Mouse (Mus musculus): ENCODE results near the gene Tet1.
A peak's percentile ranks its signal among the peaks of the same experiment; 100 is the strongest.
"Not testable (repeated sequence)": the region's sequence is repeated elsewhere in the genome, so short reads cannot be mapped to it uniquely, and the experiment has no call there.

Tet1 gene

GRCm38 (mm10) chr10:62908896-62909295 is at the start of gene Tet1:
TSS of gene Tet1 (minus strand) at chr10:62908996.
- DNase-seq (ENCODE audit: low read depth, low spot score): not testable (repeated sequence)

GRCm38 (mm10) chr10:62948551-62948950 is 39.8 kb upstream of the Tet1 start:
- no peak for DNase-seq (ENCODE audit: low read depth, low spot score)

GRCm38 (mm10) chr10:62946738-62947471 is 38.1 kb upstream of the Tet1 start, which contains the start of gene Dna2:
TSS of gene Dna2 (plus strand) at chr10:62947026.
- DNase-seq (ENCODE audit: low read depth, low spot score): peak; percentile 94

DNA sequence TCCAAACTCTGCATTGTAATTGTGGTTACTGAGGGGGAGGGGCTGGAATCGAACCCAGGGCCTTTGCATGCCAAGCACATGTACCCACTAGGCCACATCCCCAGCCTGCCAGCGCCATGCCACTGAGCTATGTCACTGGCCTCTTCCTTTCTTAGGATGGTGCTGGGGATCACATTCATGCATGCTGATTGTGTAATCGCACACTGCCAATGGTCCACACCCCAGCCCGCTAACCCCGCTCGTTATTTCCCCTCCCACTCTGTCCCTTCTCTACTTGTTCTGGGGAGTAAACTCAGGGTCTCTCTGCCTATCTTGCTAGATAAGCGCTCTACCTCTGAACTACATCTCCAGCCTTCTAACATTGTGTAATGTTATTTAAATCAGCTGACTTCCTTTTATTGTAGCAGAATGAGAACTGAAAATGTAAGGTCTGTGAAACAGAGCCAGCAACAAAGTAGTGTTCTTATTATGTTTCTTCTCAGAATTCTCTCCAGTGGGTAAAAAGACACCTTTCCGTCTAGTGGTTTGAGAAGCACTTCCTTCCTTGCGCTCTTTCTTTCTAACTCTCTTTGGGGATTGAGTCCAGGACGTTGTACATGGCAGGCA is 36.3 kb upstream of the Tet1 start:
- no peak for DNase-seq (ENCODE audit: low read depth, low spot score)

GRCm38 (mm10) chr10:62932381-62932780 is 23.6 kb upstream of the Tet1 start:
- DNase-seq (ENCODE audit: low read depth, low spot score): no peak

DNA sequence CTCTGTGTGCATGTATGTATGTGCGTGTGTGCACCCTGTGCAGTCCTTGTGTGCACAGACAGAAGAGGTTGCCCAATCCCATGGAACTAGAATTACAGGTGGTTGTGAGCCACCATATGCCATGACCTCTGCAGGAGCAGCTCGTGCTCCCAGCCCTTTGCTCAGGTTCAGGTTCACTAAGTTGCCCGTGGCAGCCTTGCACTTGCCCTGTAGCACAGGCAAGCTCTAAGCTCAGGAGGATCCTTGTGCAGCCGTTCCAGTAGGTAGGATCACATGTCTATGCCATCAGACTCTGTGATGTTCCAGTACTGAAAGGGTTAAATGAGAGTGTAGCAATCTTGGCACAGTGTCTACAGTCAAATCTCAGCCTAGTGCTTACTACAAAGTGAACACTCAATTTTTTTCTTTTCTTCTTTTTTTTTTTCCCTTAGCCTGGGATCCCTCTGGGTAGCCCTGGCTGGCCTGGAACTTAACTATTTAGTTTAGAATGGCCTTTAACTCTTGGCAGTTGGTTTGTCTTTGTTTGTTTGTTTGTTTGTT is 15.4 kb upstream of the Tet1 start:
- DNase-seq (ENCODE audit: low read depth, low spot score): no peak

DNA sequence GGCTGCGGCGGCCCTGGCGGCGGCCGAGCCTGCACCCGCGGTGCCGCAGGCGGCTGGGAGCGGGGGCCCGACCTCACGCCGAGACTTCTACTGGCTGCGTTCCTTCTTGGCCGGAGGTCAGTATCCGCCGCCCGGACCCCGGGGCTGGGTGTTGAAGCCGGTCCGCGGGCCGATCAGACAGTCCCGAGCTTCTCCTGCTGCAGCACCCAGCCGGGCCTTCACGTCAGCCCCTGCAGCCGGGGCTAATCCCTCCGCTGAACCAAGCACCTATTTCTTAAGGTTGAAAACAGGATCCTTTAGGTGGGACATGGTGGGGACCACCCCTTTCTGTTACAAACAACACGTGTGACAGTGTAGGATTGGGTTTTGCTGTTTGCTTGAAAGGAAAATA is 12.0 kb upstream of the Tet1 start:
- DNase-seq (ENCODE audit: low read depth, low spot score): no peak

DNA sequence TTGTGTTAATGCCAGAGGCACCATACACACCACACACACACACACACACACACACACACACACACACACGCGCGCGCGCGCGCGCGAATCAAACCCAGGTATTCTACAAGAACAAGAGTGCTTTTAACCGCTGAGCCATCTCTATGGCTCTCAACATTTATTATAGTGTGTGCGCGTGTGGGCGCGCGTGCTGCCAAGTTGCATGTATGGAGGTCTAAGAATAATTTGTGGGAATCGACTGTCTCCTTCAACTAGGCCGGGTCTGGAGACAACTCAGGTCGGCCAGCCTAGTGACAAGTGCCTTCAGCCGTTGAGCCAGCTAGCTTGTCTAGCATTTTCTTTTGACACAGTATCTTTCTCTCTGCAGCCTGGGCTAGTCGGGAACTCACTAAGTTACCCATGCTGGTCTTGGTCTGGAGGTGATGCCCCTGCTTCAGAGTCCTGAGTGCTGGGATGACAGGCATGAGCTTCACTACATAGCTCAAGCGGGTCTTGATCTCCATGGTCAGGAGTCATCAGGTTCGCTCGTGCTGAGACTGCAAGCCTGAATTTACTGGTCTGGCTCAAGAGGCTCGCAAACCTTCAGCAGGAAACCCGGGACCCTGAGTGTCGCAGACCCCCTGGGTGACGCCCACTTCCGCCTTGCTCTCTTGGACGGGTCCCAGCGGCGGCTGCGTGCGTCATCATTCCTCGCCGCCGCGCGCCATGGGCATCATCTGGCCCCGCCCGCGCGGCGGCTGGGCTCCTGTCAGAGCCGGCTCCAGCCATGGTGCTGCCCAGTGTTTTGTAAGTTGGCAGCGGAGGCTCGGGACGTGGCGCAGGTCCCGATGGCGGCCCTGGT is 11.3 kb upstream of the Tet1 start, which contains the start of gene Slc25a16:
Gene Slc25a16 (plus strand): TSS at position 709 of the 841 bp plus-strand sequence.
- DNase-seq (ENCODE audit: low read depth, low spot score): peak; percentile 94

GRCm38 (mm10) chr10:62918985-62919384 is 10.2 kb upstream of the Tet1 start:
- no peak for DNase-seq (ENCODE audit: low read depth, low spot score)

DNA sequence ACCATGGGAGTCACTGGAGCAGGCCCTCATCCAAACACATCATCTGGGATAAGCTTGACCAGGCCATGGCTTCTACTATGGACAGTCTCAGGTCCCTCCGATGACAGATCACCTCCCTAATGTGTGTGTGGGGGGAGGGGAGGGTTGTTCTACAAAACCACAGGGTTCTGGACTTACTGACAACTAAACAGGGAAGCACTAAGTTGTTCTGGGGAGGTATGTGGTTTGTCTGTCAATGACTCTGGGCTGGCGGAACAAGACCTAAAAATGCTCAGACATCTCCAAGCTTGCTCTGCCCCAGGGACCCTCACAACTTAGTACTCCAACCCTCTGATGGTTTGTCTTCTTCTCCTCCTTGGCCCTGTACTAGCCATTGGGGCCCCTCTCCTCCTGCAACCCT is 2.3 kb upstream of the Tet1 start:
- DNase-seq (ENCODE audit: low read depth, low spot score): no peak

DNA sequence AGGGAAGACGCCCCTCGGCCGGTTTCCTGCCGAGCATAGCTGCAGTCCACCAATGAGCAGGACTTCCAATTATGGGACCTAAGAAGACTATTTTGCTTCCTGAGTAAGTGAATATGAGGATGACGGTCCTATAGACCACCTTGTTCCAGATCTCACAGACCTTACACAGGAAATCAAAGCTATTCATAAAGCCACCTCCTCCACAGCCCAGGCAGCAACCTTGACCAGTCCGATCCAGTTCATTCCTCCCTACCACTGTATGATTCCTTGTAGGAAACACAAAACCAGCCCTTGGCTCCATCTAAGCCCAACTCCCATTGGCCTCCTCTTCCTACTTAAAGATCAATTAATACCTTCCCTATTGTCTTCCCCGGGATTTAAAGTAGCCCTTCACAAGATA is 2.5 kb downstream of the Tet1 start:
- DNase-seq (ENCODE audit: low read depth, low spot score): no peak

GRCm38 (mm10) chr10:62902829-62903228 is 6.0 kb downstream of the Tet1 start:
- no peak for DNase-seq (ENCODE audit: low read depth, low spot score)

DNA sequence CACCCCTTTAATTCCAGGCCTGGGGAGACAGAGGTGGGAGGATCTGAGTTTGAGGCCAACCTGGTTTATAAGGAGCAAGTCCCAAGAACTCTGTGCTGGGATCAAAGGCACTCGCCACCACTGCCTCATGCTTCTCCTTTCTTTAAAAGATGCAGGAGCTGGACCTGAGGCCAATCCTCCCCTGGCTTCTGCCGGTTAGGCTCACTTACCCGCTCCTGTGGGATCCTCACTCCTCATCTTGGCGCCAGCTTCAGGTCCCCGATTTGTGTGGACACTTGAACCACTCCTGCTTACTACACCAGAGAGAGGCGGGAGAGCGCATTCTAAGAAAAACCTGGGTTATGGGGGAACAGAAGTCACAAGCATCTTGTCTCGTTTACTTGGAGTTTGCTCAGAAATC is 7.0 kb downstream of the Tet1 start:
- no peak for DNase-seq (ENCODE audit: low read depth, low spot score)

GRCm38 (mm10) chr10:62900144-62900543 is 8.7 kb downstream of the Tet1 start:
- DNase-seq (ENCODE audit: low read depth, low spot score): no peak

- DNase-seq (ENCODE audit: low read depth, low spot score): no peak
Observed at GRCm38 (mm10) chr10:62898061-62898460, 10.7 kb downstream of the Tet1 start.

GRCm38 (mm10) chr10:62897437-62897836 is 11.4 kb downstream of the Tet1 start:
- no peak for DNase-seq (ENCODE audit: low read depth, low spot score)

DNA sequence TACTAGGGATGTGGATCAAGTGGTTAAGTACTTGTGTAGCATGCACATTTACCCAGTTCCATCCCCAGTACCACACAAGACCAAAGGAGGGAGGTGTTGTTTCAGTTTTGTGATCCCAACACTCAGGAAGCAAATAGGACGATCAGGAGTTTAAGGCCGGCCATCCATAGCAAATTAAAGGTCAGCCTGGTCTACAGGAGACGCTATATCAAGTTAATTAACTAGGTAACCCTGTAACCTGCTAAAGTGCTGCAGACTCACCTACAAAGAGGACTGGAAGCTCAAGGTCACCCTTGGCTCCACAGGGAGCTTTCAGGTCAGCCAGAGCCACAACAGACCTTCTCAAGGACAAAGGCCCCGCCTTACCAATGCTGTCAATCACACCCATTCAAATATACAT is 12.0 kb downstream of the Tet1 start:
- no peak for DNase-seq (ENCODE audit: low read depth, low spot score)

DNA sequence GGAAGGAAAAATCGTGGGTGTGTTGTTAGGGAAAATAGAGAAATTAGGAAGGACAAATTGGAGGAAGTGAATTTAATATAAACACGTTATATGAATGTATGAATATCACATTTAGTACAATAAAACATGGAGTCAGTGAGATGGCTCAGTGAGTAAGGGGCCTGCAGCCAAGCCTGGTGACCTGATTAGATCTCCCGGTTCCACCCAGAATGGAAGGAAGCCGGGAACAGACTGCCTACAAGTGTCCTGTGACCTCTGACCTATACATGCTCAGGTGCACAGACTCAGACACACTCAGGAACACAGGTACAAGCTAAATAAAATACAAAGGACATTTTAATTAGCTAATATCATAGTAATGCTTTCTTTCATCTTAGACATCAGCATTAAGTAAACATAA is 12.8 kb downstream of the Tet1 start:
- no peak for DNase-seq (ENCODE audit: low read depth, low spot score)

- no peak for DNase-seq (ENCODE audit: low read depth, low spot score)
Observed at GRCm38 (mm10) chr10:62895386-62895785, 13.4 kb downstream of the Tet1 start.

DNA sequence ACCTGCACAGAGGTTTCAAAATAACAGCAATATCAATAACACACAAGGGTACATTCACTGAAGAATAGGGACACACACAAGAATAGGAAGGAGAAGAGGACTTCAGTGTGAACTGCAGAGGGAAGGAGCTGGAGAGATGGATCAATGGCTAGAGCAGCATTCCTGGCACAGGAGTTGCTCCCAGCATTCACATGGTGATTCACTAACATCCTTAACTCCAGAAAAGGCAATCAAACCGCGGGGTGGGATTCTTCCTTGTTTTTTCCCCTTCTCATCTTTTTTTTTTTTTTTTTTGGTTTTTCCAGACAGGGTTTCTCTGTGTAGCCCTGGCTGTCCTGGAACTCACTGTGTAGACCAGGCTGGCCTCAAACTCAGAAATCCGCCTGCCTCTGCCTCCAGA is 14.3 kb downstream of the Tet1 start:
- DNase-seq (ENCODE audit: low read depth, low spot score): no peak

- DNase-seq (ENCODE audit: low read depth, low spot score): no peak
Observed at GRCm38 (mm10) chr10:62893356-62893884, 15.4 kb downstream of the Tet1 start.

Data from mesoderm, embryonic 11.5 days (tissue).